Mouse (Mus musculus) cerebellum, postnatal 36 days (tissue): ENCODE data around the gene Axin2.
A peak's percentile ranks its signal among the peaks of the same experiment; 100 is the strongest.

Source experiments
- DNase-seq, 2 experiments: peaks; one replicate each; pipeline ENCODE4 v3.0.0; 2021 to 2022; ENCODE audit warnings: mixed read lengths in 2 of 2

Axin2 gene

GRCm38 (mm10) chr11:108930612-108931011 lies 10.5 kb downstream of the Axin2 start:
- no peak for DNase-seq

- no peak for DNase-seq
Measured at GRCm38 (mm10) chr11:108933835-108934234, 13.7 kb downstream of the Axin2 start.

GRCm38 (mm10) chr11:108935128-108935868 lies 15.1 kb downstream of the Axin2 start:
- no peak for DNase-seq

- DNase-seq = no peak
Measured at GRCm38 (mm10) chr11:108936016-108936792, 16.1 kb downstream of the Axin2 start.

DNA sequence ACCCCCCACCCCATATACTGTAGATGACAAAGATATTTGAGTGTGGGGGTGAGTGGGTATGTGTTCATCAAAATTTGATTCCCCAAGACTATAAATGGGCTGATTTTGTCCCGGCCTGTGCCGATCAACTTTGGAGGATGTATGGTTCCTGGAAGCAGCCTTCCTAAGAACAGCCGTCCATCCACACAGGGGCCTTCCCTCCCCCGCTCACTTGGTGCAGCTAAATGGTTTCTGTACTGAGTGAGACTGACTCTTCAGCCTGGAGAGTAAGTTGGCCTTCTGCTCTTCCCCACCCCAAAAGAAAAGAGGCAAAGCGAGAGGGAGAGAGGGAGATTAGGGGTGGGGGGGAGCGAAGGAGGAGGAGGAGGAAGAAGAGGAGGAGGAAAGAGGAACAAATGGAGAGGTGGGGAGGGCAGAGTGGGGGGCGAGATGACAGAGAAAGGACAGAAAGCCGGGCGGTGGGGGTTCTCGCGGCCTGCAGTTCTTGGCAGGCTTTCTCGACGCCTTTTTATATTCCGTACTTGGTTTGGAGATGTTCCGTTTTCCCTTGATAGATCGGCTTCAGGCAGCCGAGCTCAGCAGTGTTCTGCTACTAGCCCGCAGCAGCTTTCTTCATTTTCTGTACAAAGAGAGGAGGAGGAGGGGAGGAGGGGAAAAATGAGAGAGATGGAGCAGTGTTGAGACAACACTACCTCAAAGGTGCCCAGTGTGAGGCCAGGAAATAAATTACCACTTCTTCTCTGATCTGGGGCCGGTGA lies 20.7 kb downstream of the Axin2 start:
- DNase-seq = no peak

GRCm38 (mm10) chr11:108941836-108942235 lies 21.7 kb downstream of the Axin2 start:
- peak; percentile 47 to 57 for DNase-seq

DNA sequence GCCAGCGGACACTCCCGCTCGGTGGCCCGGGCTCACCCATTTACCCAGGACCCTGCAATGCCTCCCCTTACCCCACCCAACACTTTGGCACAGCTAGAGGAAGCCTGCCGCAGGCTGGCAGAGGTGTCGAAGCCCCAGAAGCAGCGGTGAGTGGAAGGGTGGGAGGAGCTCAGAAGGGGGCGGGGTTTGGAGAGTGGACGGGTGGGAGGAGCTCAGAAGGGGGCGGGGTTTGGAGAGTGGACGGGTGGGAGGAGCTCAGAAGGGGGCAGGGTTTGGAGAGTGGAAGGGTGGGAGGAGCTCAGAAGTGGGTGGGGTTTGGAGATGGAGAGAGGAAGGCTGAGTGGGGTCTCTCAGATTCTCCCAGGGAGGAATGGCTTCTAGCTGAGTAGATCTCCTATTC lies 23.6 kb downstream of the Axin2 start:
- no peak for DNase-seq

DNA sequence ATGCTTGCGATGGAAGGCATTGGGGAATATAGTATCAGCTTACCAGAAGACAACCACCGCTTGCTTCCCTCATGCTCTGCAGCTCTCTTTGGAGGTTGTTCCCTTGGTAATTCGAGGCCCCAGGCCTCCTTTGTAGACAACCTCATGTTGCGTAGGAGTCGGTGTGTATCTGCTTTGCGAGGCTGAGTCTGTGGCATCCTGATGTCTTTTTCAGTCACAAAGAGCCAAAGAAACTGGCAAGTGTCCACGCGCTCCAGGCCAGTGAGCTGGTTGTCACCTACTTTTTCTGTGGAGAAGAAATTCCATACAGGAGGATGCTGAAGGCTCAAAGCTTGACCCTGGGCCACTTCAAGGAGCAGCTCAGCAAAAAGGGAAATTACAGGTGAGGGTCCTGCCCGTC lies 25.5 kb downstream of the Axin2 start:
- peak; percentile 30 to 37 for DNase-seq

DNA sequence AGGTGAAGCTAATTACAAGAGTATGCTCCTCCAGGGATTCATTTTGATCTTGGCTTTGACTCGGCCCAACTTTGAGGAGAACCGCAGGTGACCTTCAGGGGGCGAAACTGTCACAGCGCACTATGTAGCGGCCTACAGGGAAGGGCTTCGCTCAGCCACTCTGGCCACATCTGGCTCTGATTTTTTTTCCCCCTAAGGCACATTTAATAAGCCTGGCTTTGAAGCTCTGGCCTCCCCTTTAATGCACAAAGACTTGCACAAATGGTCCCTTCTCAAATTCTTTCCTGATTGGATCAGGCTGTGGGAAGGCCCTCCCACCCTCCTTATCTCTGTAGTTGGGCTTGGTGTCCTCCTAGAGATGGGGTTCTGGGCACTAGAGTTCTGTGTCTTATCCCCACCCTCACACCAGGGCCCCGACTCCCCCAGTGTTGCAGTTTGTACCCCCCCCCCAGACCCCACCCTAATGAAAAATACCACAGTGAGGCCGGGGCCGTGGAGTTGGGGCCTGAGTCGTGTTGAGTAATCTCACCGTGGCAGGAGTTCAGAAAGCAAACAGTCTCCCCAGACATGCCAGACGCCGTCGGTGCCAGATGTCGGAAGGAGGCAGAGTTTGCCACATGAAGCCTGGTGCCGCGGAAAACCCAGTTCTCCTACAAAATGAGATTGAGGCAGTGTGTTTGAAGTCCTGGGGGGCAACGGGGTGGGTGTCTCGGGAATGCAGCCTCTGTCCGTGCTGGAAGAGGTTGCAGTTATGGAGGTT lies 27.5 kb downstream of the Axin2 start:
- no peak for DNase-seq

DNA sequence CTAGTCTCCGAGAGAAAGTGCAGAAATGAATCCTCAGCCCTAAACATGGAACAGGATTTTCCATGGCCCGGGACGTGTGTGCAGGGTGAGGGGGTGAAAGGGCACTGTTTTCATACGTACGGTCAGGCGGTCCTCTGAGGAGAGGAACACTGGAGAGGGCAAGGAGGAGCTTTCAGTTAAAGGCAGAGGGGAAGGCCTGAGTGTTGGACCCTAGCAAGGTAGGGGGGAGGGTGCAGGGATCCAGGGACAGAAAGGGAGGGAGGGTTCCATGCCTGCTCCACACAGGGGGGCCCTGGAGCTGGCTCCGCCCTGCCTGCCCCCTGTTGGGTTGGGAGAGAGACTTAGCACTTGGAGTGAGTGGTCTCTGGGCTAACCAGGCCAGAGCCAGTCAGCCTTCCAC lies 28.4 kb downstream of the Axin2 start:
- no peak for DNase-seq

DNA sequence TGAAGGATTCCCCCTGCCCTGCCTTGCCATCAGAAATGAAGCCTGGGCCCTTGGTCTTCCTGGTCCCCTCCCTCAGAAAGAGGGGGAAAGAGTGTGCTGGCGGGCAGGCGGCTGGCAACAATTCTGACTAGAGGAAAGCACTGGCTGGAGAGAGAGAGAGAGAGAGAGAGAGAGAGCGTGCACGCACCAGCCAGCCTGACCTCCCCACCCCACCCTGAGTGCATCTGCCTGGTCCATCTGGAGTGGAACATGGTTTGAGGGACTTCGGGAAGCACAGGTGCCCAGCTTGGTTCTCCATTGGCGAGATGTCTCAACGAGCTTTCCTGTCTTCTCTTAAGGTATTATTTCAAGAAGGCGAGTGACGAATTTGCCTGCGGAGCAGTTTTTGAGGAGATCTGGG lies 28.8 kb downstream of the Axin2 start:
- no peak for DNase-seq

- no peak for DNase-seq
Measured at GRCm38 (mm10) chr11:108952343-108952742, 32.2 kb downstream of the Axin2 start.

DNA sequence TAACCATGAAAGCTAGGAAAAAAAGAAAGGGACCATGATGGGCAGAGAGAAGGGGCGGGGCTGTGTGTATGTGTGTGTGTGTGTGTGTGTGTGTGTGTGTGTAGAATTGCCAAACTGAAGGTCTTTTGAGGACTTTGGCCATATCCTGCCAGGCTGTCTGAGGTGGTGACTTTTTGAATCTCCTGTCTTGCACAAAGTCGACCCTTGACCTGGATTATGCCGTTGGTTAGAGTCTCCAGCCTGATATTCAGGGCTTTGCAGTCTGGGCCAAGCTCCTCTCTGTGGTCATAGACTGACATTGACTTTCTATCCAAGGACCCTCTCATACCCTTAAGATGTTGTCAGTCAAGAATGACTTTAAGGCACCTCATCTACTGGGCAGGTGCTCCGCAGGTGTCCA lies 35.8 kb downstream of the Axin2 start:
- DNase-seq = no peak

DNA sequence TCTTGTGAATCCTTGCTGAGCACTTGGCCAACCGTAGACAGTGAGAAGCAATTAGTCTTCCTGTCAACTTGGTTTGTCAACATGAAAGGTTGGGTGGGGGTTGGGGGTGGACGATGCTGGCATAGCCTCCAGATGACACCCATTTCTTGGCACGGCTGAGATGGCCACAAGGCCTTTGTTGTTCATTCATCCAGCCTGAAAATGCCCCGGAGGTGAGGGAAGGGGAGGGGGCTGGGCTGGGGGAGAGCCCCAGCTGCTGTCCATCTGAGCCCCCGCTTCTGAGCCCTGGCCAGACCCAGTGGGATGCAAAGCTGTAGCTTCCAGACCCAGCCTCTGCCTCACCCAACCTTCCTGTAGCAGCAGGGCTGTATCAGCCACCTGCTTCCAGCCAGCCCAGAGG lies 38.2 kb downstream of the Axin2 start:
- DNase-seq = no peak

- DNase-seq = no peak
Measured at GRCm38 (mm10) chr11:108959196-108959595, 39.0 kb downstream of the Axin2 start.

- DNase-seq = no peak
Measured at GRCm38 (mm10) chr11:108961651-108962065, 41.5 kb downstream of the Axin2 start.

GRCm38 (mm10) chr11:108963476-108964232 lies 43.5 kb downstream of the Axin2 start:
- no peak for DNase-seq

- DNase-seq = no peak
Measured at GRCm38 (mm10) chr11:108965740-108966139, 45.6 kb downstream of the Axin2 start.

DNA sequence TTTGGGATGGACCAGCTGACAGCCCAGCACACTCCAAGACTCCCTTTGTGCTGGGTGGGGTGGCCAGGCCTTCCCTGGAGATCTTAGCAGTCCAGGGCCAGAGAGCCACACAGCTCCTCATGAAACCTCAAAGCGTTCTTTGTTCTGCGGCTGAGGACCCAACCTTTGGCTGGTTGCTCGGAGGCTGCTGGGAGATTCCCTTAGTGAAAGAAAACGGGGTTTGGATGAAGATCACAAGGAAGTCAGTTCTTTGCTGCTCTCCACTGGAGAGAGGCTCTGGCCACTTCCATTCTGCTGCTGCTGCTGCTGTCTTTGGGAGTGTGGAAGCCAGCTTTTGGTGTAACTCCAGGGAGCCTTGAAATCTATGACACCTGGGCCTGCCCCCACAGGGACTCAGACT lies 53.3 kb downstream of the Axin2 start:
- no peak for DNase-seq

- DNase-seq = no peak
Measured at GRCm38 (mm10) chr11:108973866-108974265, 53.7 kb downstream of the Axin2 start.

GRCm38 (mm10) chr11:108975583-108975982 lies 55.4 kb downstream of the Axin2 start:
- no peak for DNase-seq

DNA sequence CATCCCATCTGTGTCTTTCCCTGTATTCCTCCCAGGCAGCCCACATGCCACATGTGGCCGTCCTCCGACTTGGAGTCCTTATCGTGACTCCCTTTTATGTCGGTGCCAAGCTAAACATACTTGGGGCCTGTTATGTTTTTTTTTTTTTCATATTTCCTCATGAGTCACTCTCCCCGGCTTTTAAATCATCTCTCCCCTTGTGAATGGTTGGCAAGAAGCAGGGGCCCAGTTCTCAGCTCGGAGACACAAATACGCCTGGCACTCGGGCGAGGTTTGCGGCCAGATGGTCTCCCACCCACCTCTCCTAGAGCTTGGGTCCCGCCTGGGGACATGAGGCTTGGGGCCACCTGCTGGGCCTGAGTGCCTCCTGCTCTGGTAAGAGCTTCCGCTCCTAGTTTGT lies 60.4 kb downstream of the Axin2 start:
- DNase-seq = peak; percentile 34 to 42
